Mouse (Mus musculus): ENCODE measurements around the gene Bcl2l11. TPM values are rescaled to one million over a fixed set of nuclear protein-coding genes. Genes with fewer than 3 reads are reported as not detected.

The Bcl2l11 gene
- polyA plus RNA-seq, 1 experiment from 2014 or later, result 17.4 TPM

GRCm38 (mm10) chr2:128131503-128131902, 5.7 kb downstream of the Bcl2l11 start:
- Histone ChIP-seq H3K27ac (no peak overlapping the region), H3K4me3 (replicated peaks) (no peak overlapping the region), H3K36me3 (peaks cover 8% of the 10 kb centered on the region; the same call in 1 of the 2 replicates), H3K9me3 (no peaks in the 10 kb centered on the region), H3K4me2 (no peak overlapping the region), H3K27me3 (replicated peaks) (no peaks in the 10 kb centered on the region), H3K4me1 (peaks cover 9% of the 10 kb centered on the region), H3K9ac (no peak overlapping the region)
- WGBS, result 87% methylated on average over 11 of the region's 11 CpGs
- ATAC-seq (ENCODE audit: insufficient read depth, low FRiP score, low read depth), result no peak

GRCm38 (mm10) chr2:128132635-128133034, 6.8 kb downstream of the Bcl2l11 start:
- no peaks in the 10 kb centered on the region for H3K27me3 ChIP-seq (replicated peaks)
- H3K4me3 ChIP-seq (replicated peaks), result no peak overlapping the region
- H3K27ac ChIP-seq, result no peak overlapping the region
- no peak overlapping the region for H3K9ac ChIP-seq
- no peak overlapping the region for H3K4me2 ChIP-seq
- H3K36me3 ChIP-seq, result peaks cover 8% of the 10 kb centered on the region; the same call in 1 of the 2 replicates
- ATAC-seq (ENCODE audit: insufficient read depth, low FRiP score, low read depth), result no peak
- 81% methylated on average over 5 of the region's 5 CpGs for WGBS
- H3K9me3 ChIP-seq, result no peaks in the 10 kb centered on the region
- H3K4me1 ChIP-seq, result peaks cover 9% of the 10 kb centered on the region

DNA sequence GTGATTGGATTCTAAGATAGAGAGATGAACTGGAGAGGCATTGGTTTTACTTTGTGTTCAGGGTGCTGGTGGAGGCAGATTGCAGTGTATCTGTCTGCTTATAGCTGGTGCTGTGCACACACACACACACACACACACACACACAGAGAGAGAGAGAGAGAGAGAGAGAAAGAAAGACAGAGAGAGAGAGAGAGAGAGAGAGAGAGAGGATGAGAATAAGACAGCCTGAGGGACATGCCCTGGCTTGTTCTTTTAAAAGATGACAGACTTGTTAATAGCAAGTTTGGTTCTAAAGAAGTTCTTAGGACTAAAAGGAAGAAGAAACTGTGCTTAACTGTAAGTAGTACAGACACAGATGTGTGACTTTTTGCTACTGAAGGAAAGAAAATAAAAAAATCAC, 8.0 kb downstream of the Bcl2l11 start:
- no peaks in the 10 kb centered on the region for H3K27me3 ChIP-seq (replicated peaks)
- H3K4me3 ChIP-seq (replicated peaks), result no peak overlapping the region
- no peak overlapping the region for H3K4me2 ChIP-seq
- no peak overlapping the region for H3K9ac ChIP-seq
- H3K4me1 ChIP-seq, result 0 out of 2 replicates have a peak, but pooled peaks cover 2% of the 10 kb centered on the region
- H3K9me3 ChIP-seq, result no peaks in the 10 kb centered on the region
- H3K36me3 ChIP-seq, result peaks cover 8% of the 10 kb centered on the region; the same call in 1 of the 2 replicates
- no peak for ATAC-seq (ENCODE audit: insufficient read depth, low FRiP score, low read depth)
- no peak overlapping the region for H3K27ac ChIP-seq

DNA sequence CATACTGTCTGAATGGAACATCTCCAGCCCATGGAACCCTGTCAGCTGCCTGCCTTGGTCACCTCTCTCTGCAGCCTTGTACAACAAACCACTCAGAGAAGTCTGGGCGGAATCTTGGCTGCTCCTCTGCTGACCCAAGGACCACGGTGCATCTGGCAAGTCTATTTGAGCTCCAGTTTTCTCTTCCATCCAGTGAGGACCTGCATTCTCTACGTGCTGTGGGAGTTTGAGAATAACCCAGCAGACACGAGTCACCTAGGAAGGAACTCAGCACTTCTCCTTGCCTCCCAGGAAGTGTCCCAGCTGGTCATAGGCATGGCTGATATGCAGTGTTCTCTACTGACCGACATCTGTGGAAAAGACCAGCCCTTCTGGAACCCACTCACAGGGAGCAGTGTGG, 8.6 kb downstream of the Bcl2l11 start:
- Histone ChIP-seq H3K9me3 (no peaks in the 10 kb centered on the region), H3K4me2 (no peak overlapping the region), H3K9ac (no peak overlapping the region), H3K27ac (no peak overlapping the region), H3K27me3 (replicated peaks) (no peaks in the 10 kb centered on the region), H3K4me1 (0 out of 2 replicates have a peak, but pooled peaks cover 2% of the 10 kb centered on the region), H3K36me3 (peaks cover 8% of the 10 kb centered on the region; the same call in 1 of the 2 replicates), H3K4me3 (replicated peaks) (no peak overlapping the region)
- WGBS, result 60% methylated on average over 5 of the region's 5 CpGs
- no peak for ATAC-seq (ENCODE audit: insufficient read depth, low FRiP score, low read depth)

DNA sequence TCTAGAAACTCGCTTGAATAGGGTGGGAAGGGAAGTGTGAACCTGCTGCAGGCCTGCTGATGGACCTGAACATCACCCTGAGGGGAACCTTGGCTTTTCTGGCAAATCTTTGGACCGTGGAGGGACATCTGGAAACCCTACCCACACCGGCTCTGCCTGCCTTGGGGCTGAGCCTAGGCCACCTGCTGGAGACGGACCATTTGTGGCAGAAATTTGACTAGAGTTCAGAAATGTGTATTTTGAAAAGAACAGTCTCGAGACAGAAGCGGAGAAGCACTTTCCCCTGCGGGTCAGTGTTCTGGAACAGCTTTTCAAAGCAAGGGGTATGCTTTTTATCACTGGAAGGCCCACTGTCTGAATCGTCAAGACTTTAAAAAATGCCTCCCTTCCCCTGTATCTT, 9.1 kb downstream of the Bcl2l11 start:
- H3K36me3 ChIP-seq, result peaks cover 8% of the 10 kb centered on the region; the same call in 1 of the 2 replicates
- 65% methylated on average over 8 of the region's 8 CpGs for WGBS
- H3K27me3 ChIP-seq (replicated peaks), result no peaks in the 10 kb centered on the region
- 0 out of 2 replicates have a peak, but pooled peaks cover 2% of the 10 kb centered on the region for H3K4me1 ChIP-seq
- H3K9me3 ChIP-seq, result no peaks in the 10 kb centered on the region
- no peak for ATAC-seq (ENCODE audit: insufficient read depth, low FRiP score, low read depth)
- H3K4me3 ChIP-seq (replicated peaks), result no peak overlapping the region
- no peak overlapping the region for H3K27ac ChIP-seq
- no peak overlapping the region for H3K9ac ChIP-seq
- no peak overlapping the region for H3K4me2 ChIP-seq

DNA sequence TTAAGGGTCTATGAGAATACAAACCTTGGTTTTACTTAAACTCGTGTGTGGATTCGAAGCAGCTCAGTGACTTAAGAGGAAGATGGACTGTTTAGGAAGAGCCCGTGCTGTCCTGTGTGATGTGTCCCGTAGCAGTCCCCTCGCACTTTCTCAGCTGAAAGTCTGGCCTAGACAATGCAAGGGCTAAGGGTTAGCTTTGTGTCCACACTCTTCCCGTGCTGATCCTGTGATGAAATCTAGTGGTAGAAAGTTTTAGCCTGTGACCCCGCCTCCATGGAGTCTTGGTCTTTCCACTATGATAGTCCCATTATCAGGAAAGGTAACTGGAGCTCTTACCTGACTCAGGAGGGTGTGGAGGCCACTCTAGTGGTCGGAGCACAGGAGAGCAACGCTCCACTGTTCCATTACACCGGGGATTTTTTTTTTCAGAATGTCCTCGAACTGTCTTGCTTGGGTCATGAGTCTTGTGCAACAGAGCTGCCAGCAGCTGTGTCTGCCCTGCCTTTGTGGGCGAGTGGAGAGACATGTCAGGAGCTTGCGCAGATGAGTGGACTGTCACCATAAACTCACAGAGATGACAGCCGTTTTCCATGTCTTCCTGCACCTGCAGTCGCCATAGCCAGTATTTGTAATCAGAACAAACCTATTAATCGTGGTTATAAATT, 11.1 kb downstream of the Bcl2l11 start:
- Histone ChIP-seq H3K4me3 (replicated peaks) (no peak overlapping the region), H3K9ac (no peak overlapping the region), H3K27me3 (replicated peaks) (no peaks in the 10 kb centered on the region), H3K36me3 (peaks cover 4% of the 10 kb centered on the region), H3K9me3 (no peaks in the 10 kb centered on the region), H3K4me2 (no peak overlapping the region), H3K27ac (no peak overlapping the region), H3K4me1 (0 out of 2 replicates have a peak, but pooled peaks cover 2% of the 10 kb centered on the region)
- 81% methylated on average over 16 of the region's 16 CpGs for WGBS
- ATAC-seq (ENCODE audit: insufficient read depth, low FRiP score, low read depth), result no peak

DNA sequence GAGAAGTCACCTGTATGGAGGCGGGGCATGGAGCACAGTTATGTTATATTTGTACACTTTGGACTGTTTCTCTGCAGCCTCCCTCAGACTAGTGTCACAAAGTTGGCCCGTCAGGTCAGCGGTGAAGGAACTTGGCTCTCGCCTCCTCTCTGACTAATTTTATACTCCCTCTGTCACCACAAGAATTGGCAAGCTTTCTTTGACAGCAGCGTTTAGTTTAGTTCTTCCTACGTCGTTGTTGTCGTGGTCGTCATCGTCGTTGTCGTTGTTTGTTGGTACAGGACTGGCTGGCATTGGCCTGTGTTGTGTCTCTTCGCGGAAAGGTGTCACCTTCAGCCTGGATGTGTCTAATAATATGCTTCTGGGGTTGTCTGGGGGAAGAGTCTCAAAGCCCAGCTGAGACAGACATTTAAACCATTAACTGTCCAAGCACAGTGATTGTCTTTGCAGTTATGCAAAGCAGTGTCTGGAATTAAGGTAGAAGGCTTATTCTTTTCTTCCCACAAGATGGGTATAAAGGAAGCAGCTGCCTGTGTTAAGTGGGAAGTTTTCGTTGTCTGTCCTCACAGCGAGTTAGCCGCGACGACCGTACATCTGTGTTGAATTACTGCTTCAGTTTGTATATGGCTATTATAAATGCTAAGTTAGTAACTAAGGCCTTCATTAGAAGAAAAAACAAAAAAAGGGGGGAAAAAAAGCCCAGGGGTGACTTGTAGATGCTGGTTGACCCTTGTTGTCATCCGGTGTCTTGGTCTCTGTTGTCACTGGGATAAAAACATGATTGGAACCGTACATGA, 11.8 kb downstream of the Bcl2l11 start:
- Histone ChIP-seq H3K4me3 (replicated peaks) (no peak overlapping the region), H3K27ac (no peak overlapping the region), H3K27me3 (replicated peaks) (no peaks in the 10 kb centered on the region), H3K4me2 (no peak overlapping the region), H3K36me3 (peaks cover 4% of the 10 kb centered on the region), H3K9me3 (no peaks in the 10 kb centered on the region), H3K4me1 (0 out of 2 replicates have a peak, but pooled peaks cover 2% of the 10 kb centered on the region), H3K9ac (no peak overlapping the region)
- 84% methylated on average over 22 of the region's 22 CpGs for WGBS
- no peak for ATAC-seq (ENCODE audit: insufficient read depth, low FRiP score, low read depth)

DNA sequence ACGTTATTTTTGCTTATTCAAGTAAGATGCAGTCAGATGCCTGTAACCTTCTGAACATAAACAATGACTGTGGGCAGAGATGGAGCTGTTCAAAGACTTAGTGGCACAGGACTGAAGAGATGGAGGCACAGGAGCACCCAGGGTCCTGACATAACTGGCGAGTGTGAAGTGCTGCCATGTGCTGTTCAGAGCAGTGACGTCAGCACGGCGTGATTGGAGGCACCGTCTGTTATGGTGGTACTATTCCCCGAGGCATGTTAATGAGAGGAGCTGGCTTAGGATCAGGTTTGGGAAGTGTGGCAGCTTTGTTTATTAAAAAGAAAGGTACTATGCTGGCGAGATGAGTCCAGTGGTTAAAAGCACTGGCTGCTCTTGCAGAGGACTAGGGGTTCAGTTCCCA, 13.1 kb downstream of the Bcl2l11 start:
- H3K4me2 ChIP-seq, result no peak overlapping the region
- H3K36me3 ChIP-seq, result peaks cover 4% of the 10 kb centered on the region
- H3K27ac ChIP-seq, result no peak overlapping the region
- ATAC-seq (ENCODE audit: insufficient read depth, low FRiP score, low read depth), result no peak
- H3K4me1 ChIP-seq, result 0 out of 2 replicates have a peak, but pooled peaks cover 2% of the 10 kb centered on the region
- H3K9ac ChIP-seq, result no peak overlapping the region
- H3K27me3 ChIP-seq (replicated peaks), result no peaks in the 10 kb centered on the region
- 81% methylated on average over 8 of the region's 8 CpGs for WGBS
- H3K4me3 ChIP-seq (replicated peaks), result no peak overlapping the region
- no peaks in the 10 kb centered on the region for H3K9me3 ChIP-seq

- H3K9ac ChIP-seq, result no peak overlapping the region
- H3K4me3 ChIP-seq (replicated peaks), result no peak overlapping the region
- 0 out of 2 replicates have a peak overlapping the region, but pooled peaks have one; percentile 5 for H3K27ac ChIP-seq
- no peaks in the 10 kb centered on the region for H3K9me3 ChIP-seq
- H3K36me3 ChIP-seq, result peaks cover 4% of the 10 kb centered on the region
- no peak overlapping the region for H3K4me2 ChIP-seq
- H3K4me1 ChIP-seq, result no peaks in the 10 kb centered on the region
- WGBS, result 68% methylated on average over 15 of the region's 15 CpGs
- no peak for ATAC-seq (ENCODE audit: insufficient read depth, low FRiP score, low read depth)
- no peaks in the 10 kb centered on the region for H3K27me3 ChIP-seq (replicated peaks)
These were observed 13.9 kb downstream of the Bcl2l11 start for GRCm38 (mm10) chr2:128139781-128140180.

- Histone ChIP-seq H3K9me3 (no peaks in the 10 kb centered on the region), H3K27ac (0 out of 2 replicates have a peak overlapping the region, but pooled peaks have one; percentile 5), H3K27me3 (replicated peaks) (no peaks in the 10 kb centered on the region), H3K36me3 (peaks cover under 1% of the 10 kb centered on the region), H3K4me3 (replicated peaks) (no peak overlapping the region), H3K4me1 (no peaks in the 10 kb centered on the region), H3K9ac (no peak overlapping the region), H3K4me2 (no peak overlapping the region)
- ATAC-seq (ENCODE audit: insufficient read depth, low FRiP score, low read depth), result no peak
- 80% methylated on average over 3 of the region's 3 CpGs for WGBS
These were observed 14.3 kb downstream of the Bcl2l11 start for GRCm38 (mm10) chr2:128140183-128140582.

DNA sequence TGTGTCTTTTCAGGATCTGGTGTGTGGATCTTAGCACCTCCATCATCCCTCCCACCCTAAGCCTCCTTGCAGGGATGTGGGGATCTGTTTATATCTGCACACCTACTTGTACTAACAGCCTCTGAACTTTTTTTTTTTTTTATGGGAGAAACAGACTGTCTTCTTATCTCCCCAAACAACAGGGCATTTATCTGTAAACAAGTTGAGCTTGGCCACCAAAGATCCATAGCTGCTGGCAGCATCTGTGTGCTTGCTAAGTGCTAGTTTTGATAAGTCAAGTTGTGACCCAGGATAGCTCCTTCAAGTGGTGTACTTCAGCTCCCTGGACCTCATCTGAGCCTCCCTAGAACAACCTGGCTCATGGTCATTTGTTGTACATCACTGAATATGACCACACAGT, 18.2 kb downstream of the Bcl2l11 start:
- H3K27ac ChIP-seq, result no peak overlapping the region
- H3K4me2 ChIP-seq, result no peak overlapping the region
- no peak overlapping the region for H3K4me3 ChIP-seq (replicated peaks)
- peaks cover 5% of the 10 kb centered on the region; the same call in 1 of the 2 replicates for H3K36me3 ChIP-seq
- ATAC-seq (ENCODE audit: insufficient read depth, low FRiP score, low read depth), result no peak; the same call in 1 of the 2 replicates
- H3K27me3 ChIP-seq (replicated peaks), result no peaks in the 10 kb centered on the region
- H3K9me3 ChIP-seq, result no peaks in the 10 kb centered on the region
- H3K9ac ChIP-seq, result no peak overlapping the region
- no peaks in the 10 kb centered on the region for H3K4me1 ChIP-seq

DNA sequence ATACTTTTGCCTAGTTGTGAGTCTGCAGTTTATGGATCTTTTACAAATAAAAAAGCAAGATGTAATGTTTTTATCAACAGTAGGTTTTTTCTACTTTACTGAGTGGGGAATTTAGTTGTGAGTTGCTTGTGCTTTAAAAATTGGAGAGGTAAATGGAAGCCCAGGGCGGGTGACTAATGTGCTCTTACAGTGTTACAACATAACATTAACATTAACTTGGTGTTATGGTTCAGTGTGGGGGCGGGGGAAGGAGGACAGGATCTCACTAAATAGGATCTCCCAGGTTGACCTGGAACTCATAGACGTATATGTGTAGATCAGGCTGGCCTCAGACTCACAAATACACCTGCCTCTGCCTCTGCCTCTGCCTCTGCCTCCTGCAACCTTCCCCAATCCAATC, 19.6 kb downstream of the Bcl2l11 start:
- no peak overlapping the region for H3K4me3 ChIP-seq (replicated peaks)
- H3K9ac ChIP-seq, result no peak overlapping the region
- H3K4me2 ChIP-seq, result no peak overlapping the region
- H3K9me3 ChIP-seq, result no peaks in the 10 kb centered on the region
- WGBS, result 49% methylated on average over 3 of the region's 3 CpGs
- no peak for ATAC-seq (ENCODE audit: insufficient read depth, low FRiP score, low read depth)
- H3K4me1 ChIP-seq, result no peaks in the 10 kb centered on the region
- H3K27me3 ChIP-seq (replicated peaks), result no peaks in the 10 kb centered on the region
- H3K27ac ChIP-seq, result no peak overlapping the region
- peaks cover 5% of the 10 kb centered on the region; the same call in 1 of the 2 replicates for H3K36me3 ChIP-seq
